Mouse (Mus musculus) lung, postnatal 14 days (tissue): ENCODE measurements around the gene Mllt11.

Experiments used
- DNase-seq: peaks from one replicate; pipeline ENCODE4 v3.0.0; 2021

Gene Mllt11

GRCm38 (mm10) chr3:95171105-95171504, 60.9 kb downstream of the Mllt11 start:
- no peak for DNase-seq

- no peak for DNase-seq
These were observed 62.0 kb downstream of the Mllt11 start for GRCm38 (mm10) chr3:95169996-95170395.
